Mouse (Mus musculus): ENCODE measurements around the gene Gria3.

Gria3 gene

GRCm38 (mm10) chrX:41573079-41573478, 172.4 kb downstream of the Gria3 start:
- DNase-seq (ENCODE audit: low spot score) = no peak

GRCm38 (mm10) chrX:41578797-41579196, 178.1 kb downstream of the Gria3 start:
- DNase-seq (ENCODE audit: low spot score) = no peak

GRCm38 (mm10) chrX:41587692-41588091, 187.0 kb downstream of the Gria3 start:
- DNase-seq (ENCODE audit: low spot score) = no peak

- DNase-seq (ENCODE audit: low spot score) = no peak
These were observed 206.5 kb downstream of the Gria3 start for GRCm38 (mm10) chrX:41607181-41607580.

GRCm38 (mm10) chrX:41614920-41615319, 214.3 kb downstream of the Gria3 start:
- DNase-seq (ENCODE audit: low spot score) = no peak

- DNase-seq (ENCODE audit: low spot score) = no peak
These were observed 216.3 kb downstream of the Gria3 start for GRCm38 (mm10) chrX:41616928-41617327.

- no peak for DNase-seq (ENCODE audit: low spot score)
These were observed 217.7 kb downstream of the Gria3 start for GRCm38 (mm10) chrX:41618396-41618795.

GRCm38 (mm10) chrX:41633576-41633975, 232.9 kb downstream of the Gria3 start:
- DNase-seq (ENCODE audit: low spot score) = no peak

GRCm38 (mm10) chrX:41644954-41645353, 244.3 kb downstream of the Gria3 start:
- DNase-seq (ENCODE audit: low spot score) = no peak

GRCm38 (mm10) chrX:41657791-41658190, 257.1 kb downstream of the Gria3 start:
- no peak for DNase-seq (ENCODE audit: low spot score)

GRCm38 (mm10) chrX:41688869-41689268, 288.2 kb downstream of the Gria3 start:
- no peak for DNase-seq (ENCODE audit: low spot score)

- no peak for DNase-seq (ENCODE audit: low spot score)
These were observed 291.4 kb downstream of the Gria3 start for GRCm38 (mm10) chrX:41692076-41692475.

Data from testis, postnatal 14 days (tissue).